Mouse (Mus musculus) bone marrow macrophage, adult 2 months (primary cell): ENCODE data around the gene Phldb2. TPM values are rescaled to one million over a fixed set of nuclear protein-coding genes. Genes with fewer than 3 reads are reported as not detected.

Experiments
- H3K27ac ChIP-seq: 2 replicates; pipeline ENCODE4 v1.5.1; 2012; ENCODE audit warnings: low read depth, low read length; ENCODE audit not compliant: insufficient read depth
- H3K4me1 ChIP-seq: 2 replicates; pipeline ENCODE4 v1.6.1; 2012; ENCODE audit warnings: low read length; ENCODE audit not compliant: control insufficient read depth, insufficient read depth
- H3K4me3 ChIP-seq: 2 replicates; pipeline ENCODE4 v1.5.1; 2012; ENCODE audit warnings: mild to moderate bottlenecking, low read length, moderate library complexity; ENCODE audit not compliant: insufficient read depth
- CTCF ChIP-seq: IDR thresholded peaks from 2 replicates; pipeline ENCODE4 v1.5.1; 2012; ENCODE audit warnings: low read depth, mild to moderate bottlenecking, low read length, moderate library complexity
- POLR2A ChIP-seq: IDR thresholded peaks from 2 replicates; pipeline ENCODE4 v1.6.1; 2012; ENCODE audit warnings: mild to moderate bottlenecking, low read depth, low read length, borderline replicate concordance
- polyA plus RNA-seq: library from polyadenylated mRNA; stranded (reverse); fragments of >200 nt; gene quantifications from 2 replicates; pipeline ENCODE4 v1.2.4, GENCODE M21; 2012; ENCODE audit not compliant: missing spikeins, insufficient read depth, insufficient read length

Phldb2 gene
- polyA plus RNA-seq, 1 experiment: 1.3 TPM

DNA sequence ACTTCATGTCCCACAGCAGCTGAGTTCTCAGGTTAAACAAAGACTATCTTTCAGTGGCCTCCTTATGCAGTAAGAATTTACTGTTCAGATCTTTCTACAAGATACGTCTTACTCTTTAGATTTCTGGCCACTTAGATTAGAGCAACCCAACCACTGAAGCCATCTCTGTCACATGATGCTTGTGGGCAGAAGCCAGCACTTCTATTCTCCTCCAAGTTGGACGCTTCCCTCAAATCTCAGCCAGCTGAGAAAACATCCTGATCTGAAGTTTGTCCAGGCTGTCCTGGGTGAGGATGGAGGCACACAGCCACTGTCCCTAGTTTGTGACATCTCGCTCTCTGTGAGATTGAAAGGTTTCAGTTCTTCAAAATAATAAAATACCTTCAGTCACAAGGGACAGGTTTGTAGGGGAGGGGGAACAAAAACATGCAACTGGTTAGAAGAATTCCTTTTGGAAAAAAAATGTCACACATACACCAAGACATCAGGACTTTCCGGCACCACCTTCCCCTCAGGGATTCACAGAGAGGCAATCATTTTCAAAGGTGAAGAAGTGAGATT is 3.1 kb upstream of the Phldb2 start:
- H3K4me1 ChIP-seq: 0 out of 2 replicates have a peak, but pooled peaks cover 3% of the 10 kb centered on the region
- TF ChIP-seq POLR2A (no peak), CTCF (no peak)
- H3K27ac ChIP-seq: no peak overlapping the region
- H3K4me3 ChIP-seq: no peak overlapping the region

DNA sequence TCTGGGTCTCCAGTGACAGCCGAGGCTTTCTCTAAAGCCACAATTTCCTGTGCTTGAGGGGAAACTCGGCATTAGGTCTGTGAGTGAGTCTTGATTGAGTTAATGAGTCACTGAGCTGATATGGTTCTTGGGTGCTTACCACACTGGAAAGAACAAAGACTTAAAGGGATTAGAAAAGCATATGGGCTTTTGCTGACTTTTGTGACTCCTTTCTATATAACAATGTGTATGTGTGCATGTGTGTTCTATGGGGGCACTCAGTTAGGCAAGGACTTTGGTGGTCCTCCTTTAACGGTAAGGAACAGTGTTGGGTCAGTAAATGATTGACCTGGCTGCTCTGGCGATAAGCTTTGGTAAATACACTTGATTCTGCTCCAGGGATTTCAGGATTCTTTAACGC is 897 bp downstream of the Phldb2 start:
- Histone ChIP-seq H3K4me3 (no peak overlapping the region), H3K27ac (no peak overlapping the region), H3K4me1 (no peaks in the 10 kb centered on the region)
- TF ChIP-seq POLR2A (no peak), CTCF (no peak)

- no peak for TF ChIP-seq CTCF
- Histone ChIP-seq H3K27ac (no peak overlapping the region), H3K4me3 (no peak overlapping the region), H3K4me1 (no peaks in the 10 kb centered on the region)
Measured at GRCm38 (mm10) chr16:45952035-45952434, 1.4 kb downstream of the Phldb2 start.

GRCm38 (mm10) chr16:45946335-45946734 is 7.1 kb downstream of the Phldb2 start:
- Histone ChIP-seq H3K4me3 (no peak overlapping the region), H3K4me1 (no peaks in the 10 kb centered on the region), H3K27ac (no peak overlapping the region)
- TF ChIP-seq CTCF: no peak
- TF ChIP-seq POLR2A: no peak

- Histone ChIP-seq H3K4me1 (no peaks in the 10 kb centered on the region), H3K27ac (no peak overlapping the region), H3K4me3 (no peak overlapping the region)
- TF ChIP-seq CTCF (no peak), POLR2A (no peak)
Measured at GRCm38 (mm10) chr16:45945649-45946048, 7.7 kb downstream of the Phldb2 start.

DNA sequence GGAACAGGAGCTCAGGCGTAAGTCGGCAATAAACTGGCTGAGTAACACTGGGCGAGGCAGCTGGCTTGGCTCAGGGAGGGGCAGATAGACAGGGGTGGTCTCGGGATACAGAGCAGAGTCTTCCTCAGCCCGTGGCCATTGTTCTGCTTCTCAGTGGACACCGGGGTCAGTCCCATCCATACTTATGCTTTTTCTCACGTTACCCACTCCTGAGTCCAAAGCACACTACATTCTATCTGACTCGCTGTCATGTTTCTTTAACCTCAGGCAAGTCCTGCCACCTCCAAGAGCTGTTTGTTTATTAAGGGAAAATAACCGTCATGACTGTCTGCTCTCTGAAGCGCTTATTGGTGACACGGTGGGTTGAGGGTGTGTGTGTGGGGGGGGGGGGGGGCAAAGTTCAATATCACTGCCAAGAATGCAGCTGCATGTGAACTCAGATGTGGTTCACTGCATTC is 8.2 kb downstream of the Phldb2 start:
- H3K4me3 ChIP-seq: no peak overlapping the region
- TF ChIP-seq CTCF (no peak), POLR2A (no peak)

DNA sequence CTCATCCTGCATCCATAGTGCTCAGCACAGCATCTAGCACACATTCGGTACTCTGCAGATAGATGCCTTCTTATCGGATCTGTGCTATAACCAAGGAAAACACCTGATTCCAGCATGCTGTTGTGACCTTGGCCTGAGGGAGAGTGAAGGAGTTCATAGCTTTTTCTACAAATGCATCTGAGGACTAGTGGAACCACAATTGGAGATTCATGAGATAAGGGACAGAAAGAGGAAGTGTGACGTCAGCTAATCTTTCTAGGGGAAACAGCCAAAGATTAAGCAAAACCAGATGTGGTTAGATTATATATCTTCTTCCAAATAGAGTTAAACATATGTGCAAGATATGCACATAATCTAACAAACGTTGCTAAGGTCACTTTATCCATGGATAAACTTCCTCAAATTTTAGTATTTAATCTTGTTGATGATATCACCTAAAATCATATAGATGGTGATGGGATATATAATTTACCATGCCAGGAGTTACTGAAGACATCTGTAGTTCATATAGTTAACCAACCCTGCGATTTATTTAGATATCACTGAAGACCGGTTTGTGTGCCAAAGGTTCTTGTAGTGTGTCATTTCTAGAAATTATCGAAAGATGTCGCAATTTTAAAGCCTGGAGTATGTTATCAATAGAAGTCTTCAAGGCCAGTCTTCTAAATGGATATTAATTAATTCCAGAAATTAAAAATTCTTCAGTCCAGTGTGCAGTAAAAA is 11.1 kb downstream of the Phldb2 start:
- Histone ChIP-seq H3K27ac (no peak overlapping the region), H3K4me3 (no peak overlapping the region), H3K4me1 (no peaks in the 10 kb centered on the region)
- TF ChIP-seq CTCF (no peak), POLR2A (no peak)

More for the DNA sequence above, 8.2 kb downstream of the Phldb2 start:
- H3K27ac ChIP-seq: no peak overlapping the region
- H3K4me1 ChIP-seq: no peaks in the 10 kb centered on the region

- H3K4me3 ChIP-seq: no peak overlapping the region
- H3K27ac ChIP-seq: no peak overlapping the region
- H3K4me1 ChIP-seq: no peaks in the 10 kb centered on the region
- TF ChIP-seq CTCF: no peak
- no peak for TF ChIP-seq POLR2A
Measured at GRCm38 (mm10) chr16:45940701-45941100, 12.7 kb downstream of the Phldb2 start.

GRCm38 (mm10) chr16:45939436-45939835 is 14.0 kb downstream of the Phldb2 start:
- TF ChIP-seq POLR2A: no peak
- no peak for TF ChIP-seq CTCF
- H3K4me1 ChIP-seq: no peaks in the 10 kb centered on the region
- no peak overlapping the region for H3K27ac ChIP-seq
- no peak overlapping the region for H3K4me3 ChIP-seq

GRCm38 (mm10) chr16:45937381-45937780 is 16.0 kb downstream of the Phldb2 start:
- TF ChIP-seq CTCF (no peak), POLR2A (no peak)
- Histone ChIP-seq H3K4me1 (no peaks in the 10 kb centered on the region), H3K4me3 (no peak overlapping the region), H3K27ac (no peak overlapping the region)
